Mouse (Mus musculus) hematopoietic stem cell, adult 5-6 weeks (primary cell): ENCODE measurements around the gene Lrrc8c. TPM values are rescaled to one million over a fixed set of nuclear protein-coding genes. Genes with fewer than 3 reads are reported as not detected.

Experiments
- ATAC-seq, 2 experiments: fragments of 125-278 bp in 1 of 2; replicated peaks in 1 of 2; 2 replicates each; pipeline ENCODE4 v1.8.0; 2016 to 2017; ENCODE audit warnings: inconsistent platforms in 2 of 2, mild to moderate bottlenecking in 2 of 2, moderate number of reproducible peaks in 2 of 2, low read depth in 1 of 2, moderate TSS enrichment in 1 of 2; ENCODE audit not compliant: low FRiP score in 2 of 2, poor library complexity in 2 of 2, severe bottlenecking in 2 of 2, insufficient read depth in 1 of 2, low TSS enrichment in 1 of 2
- total RNA-seq: library from RNA; stranded (forward); fragments of 172-1452, 232-1000 nt; gene quantifications from 2 replicates; pipeline ENCODE4 v1.2.3, GENCODE M21; 2017

Gene Lrrc8c
- 12.5 and 17.3 TPM in 2 replicates for total RNA-seq

DNA sequence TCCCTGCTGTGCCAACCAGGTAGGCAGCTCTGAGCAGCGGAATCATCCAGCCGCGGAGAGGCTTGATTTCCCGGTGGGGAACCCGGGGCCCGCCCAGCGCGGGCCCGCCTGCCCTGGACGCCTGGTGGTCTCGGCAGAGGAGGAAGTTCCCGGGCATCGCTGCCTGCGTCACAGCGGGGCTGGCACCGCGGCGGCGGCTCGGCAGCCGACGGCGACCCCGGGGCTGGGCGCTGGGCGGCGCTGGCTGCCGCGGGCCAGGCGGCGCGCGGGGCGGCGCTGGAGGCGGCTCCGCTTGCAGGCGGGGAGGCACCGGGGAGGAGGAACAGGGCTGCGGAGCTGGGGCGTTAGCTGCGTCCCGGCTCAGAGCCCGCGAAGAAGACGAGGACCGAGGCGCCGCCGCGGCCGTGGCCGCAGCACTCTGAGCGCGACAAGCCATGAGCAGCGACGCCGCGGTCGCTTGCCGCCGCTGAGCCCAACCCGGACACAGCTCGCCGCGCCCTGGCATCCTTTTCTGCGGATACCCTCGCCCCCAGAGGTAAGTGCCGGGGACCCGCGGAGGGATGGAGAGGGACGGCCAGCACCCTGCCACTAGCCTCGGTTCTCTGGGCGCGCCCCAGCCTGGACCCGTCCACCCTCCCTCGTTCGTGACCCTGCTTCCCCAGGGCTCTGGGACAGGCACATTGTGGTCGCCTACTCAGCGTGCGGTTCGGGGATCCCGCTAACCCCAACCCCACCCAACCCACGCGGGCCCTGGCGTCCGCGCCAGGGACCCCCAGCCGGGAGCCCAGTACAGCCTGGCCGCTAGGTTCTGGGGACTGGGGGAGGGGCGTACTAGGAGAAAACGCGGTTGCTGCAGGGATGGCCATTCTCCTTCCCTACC, at the start of gene Lrrc8c:
Gene Lrrc8c, plus strand, starts transcription at position 293 of the 880 bp plus-strand sequence.
- ATAC-seq, result peak; percentile 65 to 80

DNA sequence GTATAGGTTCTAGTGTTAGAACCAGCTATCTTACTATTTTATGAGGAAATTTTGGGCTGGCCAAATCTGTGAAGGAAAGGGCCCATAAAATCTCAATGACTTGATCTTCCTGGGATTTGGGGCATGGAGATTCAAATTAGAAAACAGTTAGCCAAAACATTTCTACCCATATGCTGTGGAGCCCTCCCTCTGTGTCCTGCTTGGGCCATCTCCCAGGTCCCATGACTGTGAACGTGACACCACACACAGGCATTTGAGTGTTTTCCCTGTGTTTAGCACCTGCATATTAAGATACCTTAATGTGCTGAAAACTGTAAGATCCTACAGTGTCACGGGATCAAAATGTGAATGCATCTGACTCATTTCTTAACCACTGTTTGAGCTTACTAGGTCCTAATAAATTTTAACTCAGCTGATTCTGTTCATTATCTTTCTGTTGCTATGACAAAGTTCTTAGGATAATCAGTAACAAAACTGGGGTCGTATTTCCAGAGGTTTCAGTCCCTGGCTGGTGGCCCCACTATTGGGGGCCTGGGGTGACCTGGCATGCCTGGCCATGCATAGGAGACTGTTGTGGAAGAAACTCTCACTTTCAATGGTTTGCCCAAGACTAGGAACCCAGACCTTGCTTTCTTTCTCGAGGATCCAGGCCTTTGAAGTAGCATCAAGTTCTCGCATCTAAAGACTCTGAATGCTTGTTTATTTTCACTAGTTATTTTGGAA, 46.0 kb upstream of the Lrrc8c start:
- ATAC-seq, result no peak

DNA sequence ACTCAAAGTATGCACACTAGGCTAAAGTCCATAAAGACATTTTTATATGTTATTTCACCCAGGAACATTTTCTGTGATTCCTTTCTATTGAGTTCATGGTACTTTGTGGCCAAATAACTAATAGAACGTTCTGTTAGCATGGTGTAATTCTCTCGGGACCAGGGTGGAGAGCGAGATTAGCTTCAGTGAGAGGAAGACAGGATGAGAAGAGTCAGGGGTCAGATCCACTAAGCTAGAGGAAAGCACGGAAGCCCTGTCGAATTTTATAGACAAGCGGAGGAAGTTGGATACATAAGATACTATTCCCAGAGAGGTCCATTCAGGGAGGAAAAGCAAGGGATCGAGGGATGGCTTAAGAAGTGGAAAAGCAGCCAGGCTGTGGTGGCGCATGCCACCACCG, 41.7 kb upstream of the Lrrc8c start:
- no peak for ATAC-seq

DNA sequence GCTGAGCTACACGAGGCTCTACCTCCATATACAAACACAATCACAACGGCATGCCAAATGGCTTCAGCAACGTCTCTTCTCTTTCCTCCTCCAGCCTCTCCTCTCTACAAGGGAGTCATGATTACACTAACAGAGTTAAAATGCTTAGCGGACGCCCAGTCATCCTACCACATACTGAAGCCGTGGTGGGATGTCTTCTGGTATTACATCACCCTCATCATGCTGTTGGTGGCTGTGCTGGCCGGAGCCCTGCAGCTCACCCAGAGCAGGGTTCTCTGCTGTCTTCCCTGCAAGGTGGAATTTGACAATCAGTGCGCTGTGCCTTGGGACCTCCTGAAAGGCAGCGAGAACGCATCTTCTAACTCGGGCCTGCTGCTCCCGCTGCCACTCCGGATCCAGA, 39.5 kb upstream of the Lrrc8c start:
- no peak for ATAC-seq

DNA sequence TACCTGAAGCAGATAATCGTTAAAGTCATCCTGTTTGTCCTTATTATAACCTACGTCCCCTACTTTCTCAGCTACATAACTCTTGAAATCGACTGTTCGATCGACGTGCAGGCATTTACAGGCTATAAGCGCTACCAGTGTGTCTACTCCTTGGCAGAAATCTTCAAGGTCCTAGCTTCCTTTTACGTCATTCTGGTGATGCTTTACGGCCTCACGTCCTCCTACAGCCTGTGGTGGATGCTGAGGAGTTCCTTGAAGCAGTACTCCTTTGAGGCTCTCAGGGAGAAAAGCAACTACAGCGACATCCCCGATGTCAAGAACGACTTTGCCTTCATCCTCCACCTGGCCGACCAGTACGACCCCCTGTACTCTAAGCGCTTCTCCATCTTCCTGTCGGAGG, 38.6 kb upstream of the Lrrc8c start:
- ATAC-seq, result no peak

DNA sequence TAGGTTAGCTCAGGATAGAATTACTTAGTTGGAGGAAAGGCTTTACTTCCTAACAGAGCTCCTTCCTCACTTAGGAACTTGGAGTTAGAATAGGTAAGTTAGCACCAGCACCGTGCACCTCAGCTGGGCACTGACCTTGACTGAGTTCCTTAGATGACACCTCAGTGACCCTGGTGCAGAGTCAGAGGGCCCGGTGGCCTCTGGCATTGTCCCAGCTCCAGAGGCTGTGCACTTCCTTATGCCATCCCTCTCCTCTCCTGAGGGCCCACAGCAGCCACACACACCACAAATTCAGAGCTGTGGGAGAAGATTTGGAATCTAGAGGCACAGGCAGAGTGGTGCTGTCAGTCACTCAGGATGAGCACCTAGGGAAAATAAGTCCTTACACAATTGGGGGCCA, 35.6 kb upstream of the Lrrc8c start:
- ATAC-seq, result no peak

DNA sequence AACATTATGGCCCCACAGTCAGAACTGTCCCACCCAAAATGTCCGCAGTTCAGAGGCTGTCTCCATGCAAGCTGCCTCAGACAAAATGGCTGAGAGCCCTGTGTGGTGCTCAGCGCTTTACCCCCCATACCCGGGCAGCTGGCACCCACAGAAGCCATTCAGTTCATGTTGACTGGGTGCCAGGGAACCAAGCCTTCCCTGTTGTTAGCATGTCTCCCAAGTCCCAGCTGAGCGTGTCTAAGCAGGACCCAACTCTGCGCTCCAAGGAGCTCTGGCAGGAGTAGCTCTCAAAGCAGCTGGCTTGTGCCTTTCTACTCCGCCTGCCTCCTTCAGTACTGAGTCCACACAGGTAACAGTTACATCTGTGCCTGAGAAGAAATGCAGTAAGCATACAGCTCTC, 34.9 kb upstream of the Lrrc8c start:
- ATAC-seq, result no peak

DNA sequence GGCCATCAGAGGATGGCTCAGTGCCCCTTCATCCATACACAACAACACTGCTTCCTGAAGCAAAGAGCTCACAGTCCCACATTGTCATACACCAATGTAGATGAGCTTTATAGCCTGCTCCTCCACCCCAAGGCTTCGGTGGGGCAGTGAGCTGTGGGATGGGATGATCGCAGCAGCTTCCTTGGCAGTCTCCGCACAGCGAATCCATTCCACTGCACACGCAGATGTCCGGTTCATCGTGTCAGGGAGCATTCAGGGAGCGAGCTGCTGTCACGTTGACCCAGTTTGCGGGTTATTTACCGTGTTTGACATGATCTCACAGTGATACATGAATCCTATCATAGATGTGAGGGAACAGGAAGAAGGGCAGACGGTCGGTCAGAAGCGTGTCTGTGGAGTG, 34.3 kb upstream of the Lrrc8c start:
- ATAC-seq, result no peak

DNA sequence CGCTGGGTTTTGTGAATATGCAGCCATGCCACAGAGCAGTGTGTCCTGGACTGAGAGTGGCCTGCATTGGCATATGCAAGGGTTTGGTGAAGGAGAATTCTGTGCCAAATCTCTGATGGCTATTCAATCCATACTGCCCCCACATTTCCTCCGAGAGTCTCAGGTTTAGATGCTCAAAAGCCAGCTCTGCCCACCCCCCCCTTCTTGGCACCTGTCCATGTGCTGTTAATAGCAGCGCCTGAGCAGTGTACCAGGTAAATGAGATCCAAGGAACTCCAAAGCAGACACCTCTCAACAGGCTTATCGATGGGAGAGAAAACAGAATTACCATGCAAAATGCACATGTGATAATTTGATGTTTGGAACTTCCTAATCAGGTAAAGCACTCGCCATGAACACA, 29.0 kb upstream of the Lrrc8c start:
- no peak for ATAC-seq

DNA sequence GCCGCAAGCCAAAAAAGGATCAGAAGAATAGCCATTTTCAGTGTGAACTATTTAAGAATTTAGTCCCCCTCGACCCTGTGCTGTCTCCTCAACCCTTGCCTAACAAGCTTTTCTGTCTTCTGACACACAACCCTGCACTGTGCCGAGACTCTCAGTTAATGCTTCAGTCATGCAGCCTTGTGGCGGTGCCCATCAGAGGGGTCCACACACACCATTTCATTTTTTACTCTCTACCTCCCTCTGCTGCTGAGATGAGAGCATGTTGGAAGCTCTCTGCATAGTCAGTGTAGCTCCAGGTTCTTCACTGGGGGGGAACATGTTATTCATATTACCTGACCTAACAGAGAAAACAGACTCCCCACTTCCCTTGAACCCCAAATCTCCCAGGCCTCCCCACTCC, 27.8 kb upstream of the Lrrc8c start:
- peak; percentile 26 to 33; a peak in 1 of 4 replicates for ATAC-seq

DNA sequence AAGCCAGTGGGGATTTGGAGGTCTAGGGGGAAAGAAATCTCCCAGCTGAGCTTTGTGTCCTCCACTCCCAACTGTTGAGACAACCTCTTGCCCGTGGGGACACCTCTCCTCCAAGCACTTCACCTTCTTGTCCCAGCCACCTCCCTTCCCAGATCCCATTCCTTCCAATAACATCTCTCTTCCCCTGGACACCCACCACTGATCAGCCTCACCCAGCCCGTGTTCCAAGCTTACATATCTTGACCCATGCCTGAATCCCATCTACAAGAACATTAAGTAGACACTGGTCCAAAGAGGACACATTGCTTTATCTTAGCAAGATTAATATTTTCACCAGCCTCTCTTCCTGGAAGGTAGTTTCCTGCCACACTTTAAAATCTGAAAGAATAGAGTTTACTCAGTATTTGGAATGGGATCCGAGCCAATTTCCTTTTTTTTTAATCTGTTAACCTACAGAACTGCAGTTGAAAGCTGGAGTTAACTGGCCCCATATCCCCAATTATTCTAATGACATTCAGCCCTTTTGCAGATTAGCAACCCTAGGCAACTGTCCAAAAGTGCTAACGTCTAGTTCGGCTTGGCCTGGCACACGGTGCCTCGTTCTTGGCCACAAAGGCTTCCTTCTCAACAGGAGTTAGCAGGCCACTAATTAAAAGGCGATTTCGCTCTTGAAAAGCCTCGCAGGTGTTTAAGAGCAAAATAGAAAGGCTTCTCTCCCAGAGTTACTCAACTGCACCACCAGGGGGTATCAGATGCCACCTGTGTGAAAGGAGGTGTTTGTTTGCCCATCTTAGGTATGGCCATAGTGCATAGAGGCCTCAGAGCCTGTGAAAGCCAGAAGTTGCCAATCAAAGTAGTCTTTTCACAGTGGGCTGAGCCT, 26.6 kb upstream of the Lrrc8c start:
- peak; percentile 46 to 59 for ATAC-seq

DNA sequence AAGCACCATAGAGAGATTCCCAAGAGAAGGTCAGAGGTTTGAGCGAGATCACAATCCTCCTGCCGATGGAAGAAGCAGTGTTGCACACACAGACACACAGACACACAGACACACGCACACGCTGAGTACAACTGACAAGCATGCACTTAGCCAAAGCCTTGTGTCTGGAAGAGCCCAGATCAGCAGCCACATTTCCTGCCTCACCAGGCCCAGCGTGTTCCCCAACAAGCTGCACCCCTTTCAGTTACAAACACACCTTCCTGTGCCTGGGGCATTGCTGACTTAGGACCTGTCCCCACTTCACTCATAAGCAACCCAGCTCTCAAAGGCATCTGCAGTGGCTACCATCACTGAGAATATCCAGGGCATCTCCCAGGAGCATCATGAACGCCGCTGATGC, 25.8 kb upstream of the Lrrc8c start:
- ATAC-seq, result no peak

DNA sequence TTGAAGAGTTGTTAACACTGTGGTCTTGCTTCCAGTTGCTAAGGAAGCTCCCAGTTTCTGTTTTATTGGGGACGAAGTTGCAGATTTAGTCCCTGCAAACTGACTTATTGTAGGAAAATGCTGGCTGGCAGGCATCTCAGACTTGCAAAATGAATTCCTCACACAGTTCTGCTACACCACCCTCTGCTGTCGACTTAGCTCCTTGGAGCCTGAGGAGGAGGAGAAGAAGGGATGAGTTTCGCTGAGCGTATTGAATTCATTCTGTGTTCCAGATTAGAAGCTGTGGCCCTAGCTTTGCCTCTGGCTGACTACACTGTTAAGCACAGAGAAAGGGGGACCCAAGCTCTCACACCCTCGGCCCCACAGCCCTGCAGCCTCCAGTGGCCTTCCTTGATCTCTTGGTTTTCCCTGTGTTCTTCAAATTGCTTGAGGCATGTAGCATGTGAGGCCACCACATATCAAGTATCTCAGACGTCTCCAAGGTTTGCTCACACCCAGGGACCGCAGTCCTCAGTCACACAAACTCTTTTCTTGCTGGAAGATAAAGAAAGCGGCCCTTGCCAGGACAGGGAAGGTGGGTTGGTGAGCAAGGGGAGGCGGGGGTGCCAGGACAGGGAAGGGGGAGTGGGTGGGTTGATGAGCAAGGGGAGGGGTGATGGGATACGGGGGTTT, 24.8 kb upstream of the Lrrc8c start:
- ATAC-seq, result no peak

DNA sequence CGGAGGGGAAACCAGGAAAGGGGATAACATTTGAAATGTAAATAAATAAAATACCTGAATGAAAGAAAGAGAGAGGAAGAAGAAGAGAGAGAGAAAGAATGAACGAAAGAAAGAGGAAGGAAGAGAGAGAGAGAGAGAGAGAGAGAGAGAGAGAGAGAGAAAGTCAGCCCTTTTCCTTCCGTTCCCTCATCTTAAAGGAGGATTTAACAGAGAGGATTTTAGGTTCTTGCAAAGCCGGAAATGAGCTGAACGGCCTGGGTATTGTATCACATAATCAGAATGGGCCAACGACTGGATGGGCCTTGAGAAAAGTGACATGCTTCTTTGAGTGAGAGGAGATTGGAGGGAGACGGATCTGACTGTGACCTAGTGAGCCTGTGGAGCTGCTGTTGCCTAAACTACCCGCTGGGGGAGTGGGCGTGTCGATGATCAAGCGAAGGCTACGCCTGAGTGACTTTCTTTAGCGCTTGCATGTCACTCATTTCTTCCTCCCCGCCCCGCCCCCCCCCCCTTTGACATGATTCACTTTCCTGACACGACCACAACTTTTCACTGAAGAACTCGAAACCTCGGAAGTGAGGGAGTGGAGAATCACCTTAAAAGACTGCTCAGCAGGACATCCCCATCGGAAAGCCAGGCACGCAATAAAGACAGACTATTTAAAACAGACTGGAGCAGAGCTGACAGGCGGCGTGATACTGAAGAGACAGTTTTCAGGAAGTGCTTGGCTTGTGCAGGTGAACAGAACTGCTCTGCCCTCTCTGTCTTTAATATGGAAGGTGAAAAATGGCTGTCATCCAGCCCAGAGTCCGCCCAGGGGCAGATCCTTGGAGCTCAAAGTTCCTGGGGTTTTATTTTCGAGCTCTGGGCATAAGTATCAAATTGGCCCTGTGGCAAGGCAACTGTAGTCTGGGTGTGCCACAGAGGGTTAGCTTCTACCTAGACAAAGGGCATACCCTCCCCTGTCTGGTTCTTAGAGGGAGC, 24.0 kb upstream of the Lrrc8c start:
- peak; percentile 86 to 91 for ATAC-seq

DNA sequence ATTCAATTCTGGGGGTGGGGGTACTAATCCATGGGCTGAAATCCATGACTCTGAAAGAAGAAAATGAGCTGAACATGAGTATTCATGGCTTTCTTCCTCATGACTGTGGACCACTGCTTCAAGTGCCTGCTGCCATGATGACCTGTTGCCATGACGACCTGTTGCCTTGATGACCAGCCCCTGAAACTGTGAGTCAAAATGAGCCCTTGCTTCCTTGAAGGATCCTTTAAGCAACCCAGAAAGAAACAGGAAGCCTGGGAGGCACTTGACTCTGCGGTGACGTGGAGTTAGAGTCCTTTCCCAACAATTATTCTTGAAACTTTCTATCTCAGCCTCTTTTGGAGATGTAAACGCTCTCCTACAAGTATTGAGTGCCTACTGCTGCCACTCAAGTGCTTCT, 23.1 kb upstream of the Lrrc8c start:
- no peak for ATAC-seq

DNA sequence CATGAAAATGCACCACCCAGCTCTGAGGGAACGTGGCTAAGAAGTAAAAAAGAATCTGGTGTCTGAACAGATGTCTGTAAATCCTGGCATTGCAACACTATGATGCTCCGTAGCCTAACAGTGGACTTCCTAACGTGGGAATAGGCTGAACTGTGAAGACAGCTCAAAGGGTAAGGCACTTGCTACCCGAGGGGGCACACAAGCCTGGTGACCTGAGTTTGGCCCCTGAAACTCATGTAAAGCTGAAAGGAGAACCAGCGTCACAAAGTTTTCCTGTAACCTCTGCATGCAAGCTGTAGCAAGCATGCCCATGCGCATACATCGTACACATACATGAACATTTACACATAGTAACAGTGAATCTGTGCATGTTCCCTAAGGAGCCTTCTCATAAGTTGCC, 22.6 kb upstream of the Lrrc8c start:
- no peak for ATAC-seq
